16 mouse cellular contexts compared by ENCODE assay signal in the genomic region with DNA sequence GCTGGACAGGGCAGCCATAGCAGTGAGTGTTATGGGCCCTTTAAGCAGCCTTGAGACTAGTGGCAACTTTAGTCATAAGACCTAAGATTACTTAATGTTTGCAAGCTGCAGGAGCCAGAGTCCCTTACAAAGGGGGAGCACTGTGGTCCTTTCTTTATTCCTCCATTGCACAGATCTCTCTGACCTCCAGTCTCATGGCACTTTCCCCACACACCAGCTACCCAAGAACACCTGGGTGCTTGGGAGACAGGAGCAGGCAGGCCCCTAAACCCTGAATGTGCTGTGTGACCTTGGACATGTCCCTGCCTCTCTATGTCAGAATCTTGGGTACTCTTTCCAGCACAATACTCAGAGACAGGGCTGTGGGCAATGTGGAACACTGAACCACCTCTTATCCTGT.
A peak's percentile ranks its signal among the peaks of the same experiment; 100 is the strongest.
DNase-seq lines count a peak whose midpoint lies in the region; ATAC-seq and TF ChIP-seq lines count a peak whose summit lies in the region.
"Had no signal": no experiment of that assay in that cellular context is flagged by ENCODE, and none has a peak within 500 bp of the region (broad histone marks: within the 10 kb centered on the region; RNA-seq: fewer than 3 reads in every experiment).

No protein-coding gene starts in this region.

- peak overlapping the region; percentile 93 for H3K4me2 ChIP-seq in hindbrain, embryonic 14.5 days (replicated peaks)
- H3K4me2 ChIP-seq in hindbrain, embryonic 16.5 days (ENCODE audit: low read length): no peak overlapping the region; the same call in 1 of the 2 replicates
- peak overlapping the region; percentile 73; the same call in 1 of the 2 replicates for H3K4me2 ChIP-seq in midbrain, embryonic 16.5 days (ENCODE audit: low read length)
- H3K4me2 ChIP-seq in midbrain, embryonic 14.5 days (ENCODE audit: low read length): no peak overlapping the region

- intact Hi-C loops in gastrocnemius, adult 2 months (cut with DNase I): loop anchor here (5.0 to 10.0 kb wide), 2 partner anchors 82 to 390 kb away; no protein-coding TSS in a partner anchor
- intact Hi-C loops in gastrocnemius, postnatal 14 days (cut with DNase I; ENCODE audit: low total_unique reads): loop anchor here (5.0 kb wide), 1 partner anchor 82 kb away; no protein-coding TSS in a partner anchor
- intact Hi-C loops in left cerebral cortex, postnatal 14 days (cut with DNase I): loop anchor here (5.0 to 10.0 kb wide), 3 partner anchors 57 to 410 kb away; no protein-coding TSS in a partner anchor

- H3K9ac ChIP-seq in hindbrain, embryonic 14.5 days: peak overlapping the region; percentile 88; the same call in 1 of the 2 replicates
- no peak overlapping the region; the same call in 1 of the 2 replicates for H3K9ac ChIP-seq in hindbrain, embryonic 16.5 days (ENCODE audit: low read depth, low read length)
- H3K9ac ChIP-seq in midbrain, embryonic 16.5 days (ENCODE audit: low read depth, low read length): 0 out of 2 replicates have a peak overlapping the region, but pooled peaks have one; percentile 32
- H3K9ac ChIP-seq in midbrain, embryonic 14.5 days (replicated peaks; ENCODE audit: low read length): no peak overlapping the region; the same call in 1 of the 2 replicates
- H3K9ac ChIP-seq: embryonic facial prominence, embryonic 12.5 days; liver, embryonic 13.5 days had no signal

- H3K27me3 ChIP-seq in hindbrain, embryonic 14.5 days (ENCODE audit: control insufficient read depth, insufficient read depth, low read length): no peaks in the 10 kb centered on the region
- no peaks in the 10 kb centered on the region for H3K27me3 ChIP-seq in hindbrain, embryonic 16.5 days (replicated peaks; ENCODE audit: control insufficient read depth, insufficient read depth, low read length)
- H3K27me3 ChIP-seq in midbrain, embryonic 16.5 days (ENCODE audit: control insufficient read depth, insufficient read depth, low read depth, low read length): no peaks in the 10 kb centered on the region
- H3K27me3 ChIP-seq in midbrain, embryonic 14.5 days (ENCODE audit: control insufficient read depth, insufficient read depth, low read length): no peaks in the 10 kb centered on the region

- peak overlapping the region; percentile 89 for H3K27ac ChIP-seq in gastrocnemius, adult 2 months
- no peak overlapping the region for H3K27ac ChIP-seq in hindbrain, embryonic 14.5 days
- H3K27ac ChIP-seq in hindbrain, embryonic 16.5 days (ENCODE audit: low read depth, low read length): no peak overlapping the region
- H3K27ac ChIP-seq in midbrain, embryonic 16.5 days (ENCODE audit: low read length): no peak overlapping the region
- no peak overlapping the region for H3K27ac ChIP-seq in midbrain, embryonic 14.5 days (replicated peaks; ENCODE audit: low read depth, low read length)
- H3K27ac ChIP-seq: embryonic facial prominence, embryonic 12.5 days; heart, adult 2 months; liver, embryonic 13.5 days had no signal

- H3K9me3 ChIP-seq in hindbrain, embryonic 14.5 days (ENCODE audit: control insufficient read depth, low read length): no peaks in the 10 kb centered on the region
- no peaks in the 10 kb centered on the region for H3K9me3 ChIP-seq in hindbrain, embryonic 16.5 days (ENCODE audit: control insufficient read depth, low read length)
- no peaks in the 10 kb centered on the region for H3K9me3 ChIP-seq in midbrain, embryonic 16.5 days (replicated peaks; ENCODE audit: control insufficient read depth, low read length, poor library complexity, severe bottlenecking)
- H3K9me3 ChIP-seq in midbrain, embryonic 14.5 days (ENCODE audit: control insufficient read depth, low read length): no peaks in the 10 kb centered on the region
- H3K9me3 ChIP-seq: embryonic facial prominence, embryonic 12.5 days; liver, embryonic 13.5 days had no signal

- H3K4me3 ChIP-seq in gastrocnemius, adult 2 months: peak overlapping the region; percentile 94; the same call in 1 of the 2 replicates
- no peak overlapping the region for H3K4me3 ChIP-seq in hindbrain, embryonic 14.5 days (replicated peaks; ENCODE audit: low read length)
- no peak overlapping the region for H3K4me3 ChIP-seq in hindbrain, embryonic 16.5 days (ENCODE audit: low read length)
- no peak overlapping the region for H3K4me3 ChIP-seq in midbrain, embryonic 16.5 days (ENCODE audit: low read depth, low read length)
- no peak overlapping the region for H3K4me3 ChIP-seq in midbrain, embryonic 14.5 days (replicated peaks; ENCODE audit: low read depth, low read length)
- H3K4me3 ChIP-seq: embryonic facial prominence, embryonic 12.5 days; heart, adult 2 months; liver, embryonic 13.5 days had no signal

- ATAC-seq in hindbrain, embryonic 14.5 days (ENCODE audit: low FRiP score): no peak
- ATAC-seq in hindbrain, embryonic 16.5 days: no peak
- ATAC-seq in midbrain, embryonic 16.5 days: no peak
- no peak for ATAC-seq in midbrain, embryonic 14.5 days (ENCODE audit: low FRiP score, low TSS enrichment)

- no peaks in the 10 kb centered on the region for H3K36me3 ChIP-seq in hindbrain, embryonic 14.5 days (replicated peaks; ENCODE audit: control insufficient read depth, insufficient read depth)
- H3K36me3 ChIP-seq in hindbrain, embryonic 16.5 days (ENCODE audit: control insufficient read depth, insufficient read depth, low read length): no peaks in the 10 kb centered on the region
- no peaks in the 10 kb centered on the region for H3K36me3 ChIP-seq in midbrain, embryonic 16.5 days (ENCODE audit: control insufficient read depth, insufficient read depth, low read length)
- no peaks in the 10 kb centered on the region for H3K36me3 ChIP-seq in midbrain, embryonic 14.5 days (ENCODE audit: control insufficient read depth, insufficient read depth, low read length)
- H3K36me3 ChIP-seq: embryonic facial prominence, embryonic 12.5 days; liver, embryonic 13.5 days had no signal

- no peak for TF ChIP-seq CTCF in gastrocnemius, adult 2 months (IDR thresholded peaks at IDR 0.05)

- DNase-seq in gastrocnemius, adult 2 months: no peak
- no peak for DNase-seq in gastrocnemius, postnatal 14 days
- no peak for DNase-seq in hindbrain, embryonic 14.5 days (ENCODE audit: low spot score)
- no peak for DNase-seq in midbrain, embryonic 14.5 days
- no peak for DNase-seq in left cerebral cortex, postnatal 14 days (ENCODE audit: low spot score in 2 of 2)
- DNase-seq in lung, postnatal 36 days: no peak
- DNase-seq: adrenal gland, postnatal 25 days; cerebellum, postnatal 25 days; heart, adult 2 months; kidney, adult 9 months; liver, embryonic 13.5 days; lung, postnatal 10 days; thymus, postnatal 36 days had no signal

- peaks cover 25% of the 10 kb centered on the region for H3K4me1 ChIP-seq in hindbrain, embryonic 14.5 days (replicated peaks; ENCODE audit: control insufficient read depth, insufficient read depth, low read length)
- peaks cover 34% of the 10 kb centered on the region for H3K4me1 ChIP-seq in hindbrain, embryonic 16.5 days (ENCODE audit: control insufficient read depth, insufficient read depth, low read depth, low read length)
- H3K4me1 ChIP-seq in midbrain, embryonic 16.5 days (ENCODE audit: control insufficient read depth, insufficient read depth, low read length): peaks cover 12% of the 10 kb centered on the region
- H3K4me1 ChIP-seq in midbrain, embryonic 14.5 days (ENCODE audit: control insufficient read depth, insufficient read depth, low read length): peaks cover 18% of the 10 kb centered on the region

Comparison
In these comparisons a context has a peak if more than half of its experiments do, and no peak if none do; other contexts are left out.
1. H3K4me2 ChIP-seq: peak in hindbrain, embryonic 14.5 days (single experiment) and midbrain, embryonic 16.5 days (single experiment); none in hindbrain, embryonic 16.5 days (single experiment) and midbrain, embryonic 14.5 days (single experiment).
2. H3K9ac ChIP-seq: peak in hindbrain, embryonic 14.5 days (single experiment) and midbrain, embryonic 16.5 days (single experiment); none in hindbrain, embryonic 16.5 days (single experiment) and midbrain, embryonic 14.5 days (single experiment).